Mouse (Mus musculus) kidney, postnatal 10 days (tissue): ENCODE measurements around the gene Rin1.
"Not testable (repeated sequence)": the region's sequence is repeated elsewhere in the genome, so short reads cannot be mapped to it uniquely, and the experiment has no call there.

Source experiments
- DNase-seq: peaks from one replicate; pipeline ENCODE4 v3.0.0; 2021; ENCODE audit warnings: mixed read lengths

Rin1 gene

DNA sequence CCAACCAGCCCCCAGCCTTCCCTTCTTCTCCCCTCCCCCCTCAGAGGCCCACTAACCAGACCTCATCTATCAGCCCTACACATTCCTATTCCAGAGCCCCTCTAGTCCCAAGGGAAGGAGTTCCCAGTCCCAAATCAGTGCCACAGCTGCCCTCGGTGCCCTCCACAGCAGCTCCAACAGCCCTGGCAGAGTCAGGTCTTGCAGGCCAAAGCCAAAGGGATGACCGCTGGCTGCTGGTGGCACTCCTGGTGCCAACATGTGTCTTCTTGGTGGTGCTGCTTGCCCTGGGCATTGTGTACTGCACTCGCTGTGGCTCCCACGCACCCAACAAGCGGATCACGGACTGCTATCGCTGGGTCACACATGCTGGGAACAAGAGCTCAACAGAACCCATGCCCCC lies 19.7 kb downstream of the Rin1 start:
- DNase-seq, result no peak

DNA sequence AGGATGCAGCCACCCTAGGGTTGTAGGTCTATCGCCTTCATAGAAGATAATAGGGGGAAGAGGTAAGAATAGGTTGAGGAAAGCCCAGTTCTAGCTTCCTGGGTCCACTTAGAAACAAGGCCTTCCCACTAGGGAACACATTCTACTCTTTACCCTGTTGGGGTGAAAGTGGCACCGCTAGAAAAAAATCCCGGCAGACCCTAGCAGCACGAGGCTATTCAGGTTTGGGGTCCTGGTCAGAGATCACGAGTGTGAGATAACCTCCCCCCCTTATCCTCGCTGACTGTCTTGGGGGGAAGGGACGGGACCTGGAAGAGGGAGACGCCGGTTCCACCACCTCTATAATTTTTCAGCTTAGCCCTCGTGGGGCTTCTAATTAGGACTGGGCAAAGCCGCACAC lies 20.8 kb downstream of the Rin1 start:
- no peak for DNase-seq

DNA sequence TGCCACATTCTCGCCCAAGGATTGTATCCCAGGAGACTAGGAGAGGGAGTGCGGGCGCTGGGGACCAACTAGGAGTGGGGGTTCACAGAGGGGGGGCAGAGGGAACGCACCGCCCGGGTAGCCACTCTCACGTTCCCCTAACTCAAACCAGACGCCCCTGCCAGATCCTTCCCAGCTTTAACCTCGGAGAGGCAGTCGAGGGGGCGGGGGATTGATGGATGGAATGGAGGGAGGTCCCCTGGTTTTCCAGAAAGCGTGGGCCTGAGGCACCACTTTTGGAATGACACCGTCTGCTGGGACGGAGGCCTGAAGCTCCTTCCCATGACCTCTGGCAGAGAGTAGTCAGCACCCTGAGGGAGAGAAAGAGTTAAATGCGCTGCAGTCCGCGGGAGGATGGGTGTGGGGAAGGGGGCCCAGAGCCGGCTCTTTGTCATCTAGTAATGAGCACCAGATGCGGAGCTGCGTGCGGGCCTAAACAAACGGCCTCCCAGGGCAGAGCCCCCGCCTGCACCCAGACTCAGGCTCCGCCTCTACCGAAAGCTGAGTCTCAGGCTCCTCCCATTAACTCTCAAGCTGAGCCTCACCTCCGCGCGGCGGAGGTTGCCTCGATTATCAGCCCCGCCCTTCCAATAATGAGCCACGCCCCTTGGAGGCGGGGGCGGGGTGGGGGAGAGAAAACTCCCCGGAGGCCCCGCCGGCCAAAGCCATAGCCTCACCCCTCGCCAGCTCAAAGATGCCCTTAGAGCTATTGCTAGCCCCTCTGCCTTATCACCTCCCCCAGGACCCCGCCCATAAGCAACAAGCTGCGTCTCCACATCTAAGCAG lies 21.5 kb downstream of the Rin1 start:
- peak; percentile 87 for DNase-seq

DNA sequence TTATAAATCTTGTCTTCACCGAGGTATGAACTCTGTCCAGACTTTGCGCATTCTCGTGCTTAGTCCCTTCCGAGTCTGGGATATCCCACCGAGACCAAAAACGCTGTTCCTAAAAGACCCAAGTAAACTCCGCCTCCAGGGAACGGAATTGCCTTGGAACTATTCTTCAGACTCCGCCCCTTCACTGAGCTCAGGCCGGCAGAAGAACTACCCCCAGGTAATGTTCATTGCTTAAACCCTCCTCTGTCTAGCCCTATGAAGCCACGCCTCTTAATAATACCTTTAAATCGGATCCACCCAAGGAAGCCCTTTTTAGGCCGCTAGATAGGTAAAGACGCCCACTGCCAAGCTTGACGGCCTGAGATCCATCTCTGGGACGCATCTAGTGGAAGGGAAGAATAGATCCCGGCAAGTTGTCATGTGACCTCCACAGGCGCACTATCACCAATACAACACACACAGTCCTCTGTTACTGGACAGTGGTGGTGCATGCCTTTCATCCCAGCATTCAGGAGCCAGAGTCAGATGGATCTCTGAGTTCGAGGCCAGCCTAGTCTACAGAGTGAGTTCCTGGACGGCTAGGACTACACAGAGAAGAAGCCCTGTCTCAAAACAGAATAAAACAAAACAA lies 22.2 kb downstream of the Rin1 start:
- DNase-seq, result peak; percentile 57

DNA sequence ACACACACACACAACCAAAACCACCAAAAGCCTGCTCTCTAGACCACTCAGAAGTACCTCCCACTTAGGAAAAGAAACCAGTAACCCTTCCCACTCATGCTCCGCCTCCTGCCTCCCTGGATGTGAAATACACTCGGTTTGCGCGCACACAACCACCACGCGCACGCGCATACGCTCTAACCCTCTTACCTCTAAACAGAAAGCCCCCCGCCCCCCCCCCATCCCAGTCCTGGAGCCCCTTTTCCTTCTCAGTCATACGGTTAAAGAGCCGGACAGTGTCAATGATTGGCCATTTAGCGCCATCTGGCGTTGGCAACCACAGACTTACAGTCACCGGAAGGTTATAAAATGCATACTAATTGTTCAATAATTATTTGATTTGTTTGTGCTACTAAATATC lies 22.7 kb downstream of the Rin1 start:
- DNase-seq, result peak; percentile 84

DNA sequence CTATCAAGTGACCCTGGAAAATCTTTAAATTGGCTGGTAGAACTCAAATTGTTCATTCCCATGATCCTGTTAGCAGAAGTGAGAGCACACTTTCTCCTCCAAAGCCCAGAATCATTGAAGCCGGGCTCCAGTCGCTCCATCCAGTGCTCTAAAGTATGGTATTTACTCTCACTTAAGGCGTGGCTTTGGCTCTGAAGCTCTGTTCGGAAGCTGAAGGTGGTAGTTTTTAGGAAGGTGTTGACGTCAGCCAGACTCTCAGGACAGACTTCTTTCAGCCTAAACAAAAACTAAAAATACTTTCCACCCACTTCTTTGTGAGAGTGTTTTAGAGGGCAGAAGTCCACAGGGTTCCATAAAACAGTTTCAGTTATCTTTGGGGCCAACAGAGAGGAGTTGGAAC lies 23.2 kb downstream of the Rin1 start:
- DNase-seq, result no peak

DNA sequence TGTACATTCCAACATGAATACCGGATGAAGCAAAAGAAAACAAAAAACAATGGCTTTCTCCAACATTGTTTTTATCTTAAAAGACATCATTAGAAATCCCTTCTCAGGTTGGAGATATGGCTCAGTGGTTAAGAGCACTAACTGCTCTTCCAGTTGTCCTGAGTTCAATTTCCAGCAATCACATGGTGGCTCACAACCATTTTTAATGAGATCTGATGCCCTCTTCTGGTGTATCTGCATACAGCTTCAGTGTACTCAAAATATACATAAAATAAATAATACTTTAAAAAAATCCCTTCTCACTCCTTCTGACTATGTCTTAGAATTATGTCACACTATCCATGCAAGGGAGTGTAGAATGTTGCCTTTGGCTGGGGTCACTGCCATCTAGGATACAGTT lies 29.0 kb downstream of the Rin1 start:
- no peak for DNase-seq

DNA sequence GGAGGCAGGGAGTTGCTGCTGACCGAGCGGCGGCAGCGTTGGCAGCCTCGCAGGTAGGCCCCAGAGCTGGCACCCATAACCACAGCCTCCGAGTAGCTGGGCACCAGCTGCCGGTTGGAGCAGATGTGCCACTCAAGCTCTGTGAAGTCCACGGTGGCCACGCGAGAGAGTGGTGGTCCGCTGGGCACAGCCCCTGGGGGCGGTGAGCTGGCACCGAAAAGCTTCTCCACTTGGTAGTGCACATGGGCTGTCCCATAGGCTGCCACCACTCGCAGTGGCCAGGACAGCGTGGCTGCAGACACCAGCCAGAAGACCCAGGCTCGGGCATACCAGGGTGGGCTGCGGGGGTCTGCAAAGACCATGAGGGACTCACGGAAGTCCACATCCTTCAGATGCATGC lies 31.7 kb downstream of the Rin1 start:
- DNase-seq, result no peak

DNA sequence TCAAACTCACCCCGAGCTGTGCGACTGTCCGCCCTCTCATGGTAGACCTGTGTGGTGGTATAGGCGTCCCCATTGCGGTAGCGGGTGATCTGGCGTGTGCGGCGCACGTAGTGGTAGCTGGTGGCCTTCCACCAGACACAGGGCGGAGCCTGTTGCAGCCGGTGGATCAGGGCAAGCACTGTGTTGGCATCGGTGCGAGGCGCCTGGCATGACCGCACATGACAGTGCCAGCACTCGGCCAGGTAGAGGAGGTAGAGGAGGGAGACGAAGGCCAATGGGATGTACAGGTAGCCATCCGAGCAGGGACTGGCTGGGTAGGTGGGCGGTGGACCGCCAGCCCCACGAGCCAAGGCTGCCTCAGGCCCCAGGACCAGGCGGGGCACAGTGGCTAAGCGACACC lies 32.3 kb downstream of the Rin1 start:
- DNase-seq, result no peak

DNA sequence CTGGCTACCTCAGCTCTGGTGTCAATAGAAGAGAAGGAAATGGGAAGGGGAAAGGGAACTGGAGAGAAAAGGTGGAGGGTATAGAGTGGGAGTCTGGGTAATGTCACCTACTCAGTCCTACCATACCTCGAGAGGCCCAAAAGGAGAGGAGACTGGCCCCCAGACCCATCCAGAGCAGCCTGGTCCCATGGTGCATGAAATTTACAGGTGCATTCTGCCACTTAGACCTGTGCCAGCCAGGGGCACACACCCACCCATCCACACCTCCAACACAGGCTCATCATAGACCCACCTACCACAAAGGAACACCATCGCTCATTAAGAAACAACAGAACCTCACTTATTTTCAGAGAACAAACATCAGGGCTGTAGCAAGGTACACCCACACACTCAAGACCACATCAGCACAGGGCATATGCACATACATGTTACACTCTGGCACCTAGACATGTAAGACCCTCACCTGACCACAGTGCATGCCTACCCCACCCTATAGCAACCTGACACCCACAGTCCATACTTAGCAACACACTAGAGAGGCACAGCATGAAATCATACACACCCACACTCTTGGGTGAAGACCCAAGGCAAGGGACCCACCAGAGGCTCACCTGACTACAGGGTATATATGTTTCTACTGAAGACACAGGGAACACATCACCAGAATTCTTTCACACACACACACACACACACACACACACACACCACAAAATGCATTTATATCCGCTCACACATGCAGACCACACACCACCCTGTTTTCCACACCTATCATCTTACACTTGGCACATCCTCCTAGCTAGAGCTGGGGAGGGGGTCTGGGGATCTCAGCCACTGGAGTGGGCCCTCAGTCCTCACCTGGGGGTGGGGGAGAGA lies 33.9 kb downstream of the Rin1 start:
- no peak for DNase-seq

DNA sequence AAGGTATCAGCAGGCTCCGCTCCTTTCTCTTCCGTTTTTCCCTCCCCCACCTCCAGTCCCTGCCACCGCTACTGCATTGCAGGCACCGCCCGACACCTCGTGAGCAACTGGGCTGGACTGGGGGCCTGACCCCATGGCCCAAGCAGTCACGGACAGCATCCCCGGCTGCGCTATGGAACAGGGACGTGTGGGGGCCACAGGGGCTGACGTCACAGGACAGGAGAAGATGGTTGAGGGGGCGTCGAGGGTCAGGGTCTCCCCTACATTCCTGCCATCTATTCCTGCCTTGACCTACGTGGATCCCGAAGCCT lies 34.5 kb downstream of the Rin1 start:
- DNase-seq, result no peak

DNA sequence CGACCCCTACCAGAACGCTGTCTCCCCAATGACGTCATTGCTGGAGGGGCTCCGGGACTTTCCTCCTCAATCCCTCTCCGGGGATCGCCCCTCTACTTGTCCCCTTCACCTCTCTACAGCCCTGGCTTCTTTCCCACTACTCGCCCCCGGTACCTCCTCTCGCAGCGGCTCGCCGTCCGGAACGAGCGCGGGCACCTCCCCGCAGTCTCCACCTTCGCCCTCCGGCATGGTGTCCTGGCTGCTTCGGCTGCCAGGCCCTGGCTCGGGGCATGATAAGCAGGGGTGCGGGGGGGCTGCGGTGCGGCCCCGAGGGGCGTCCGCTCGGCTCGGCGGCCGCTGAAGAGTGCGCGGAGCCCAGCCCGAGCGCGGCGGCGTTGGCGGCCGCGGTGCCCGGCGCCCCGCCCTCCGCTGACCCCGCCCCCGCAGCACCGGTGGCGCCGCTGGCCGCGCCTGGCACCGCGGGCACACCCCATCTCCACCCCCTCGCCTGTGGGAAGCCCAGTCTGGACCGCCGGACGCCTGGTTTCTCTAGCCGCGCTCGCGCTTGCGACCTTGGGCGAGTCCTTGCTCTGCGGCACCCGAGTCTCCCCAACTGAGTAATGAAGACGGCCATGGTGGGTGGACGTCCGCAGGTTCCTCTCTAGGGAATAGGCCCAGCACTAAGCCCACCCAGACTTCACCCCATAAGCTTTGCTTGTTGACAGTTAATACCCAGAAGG lies 35.0 kb downstream of the Rin1 start, which contains the start of gene Tmem151a:
Tmem151a (minus strand) TSS at position 387 of the 719 bp plus-strand sequence.
- DNase-seq, result peak; percentile 60

DNA sequence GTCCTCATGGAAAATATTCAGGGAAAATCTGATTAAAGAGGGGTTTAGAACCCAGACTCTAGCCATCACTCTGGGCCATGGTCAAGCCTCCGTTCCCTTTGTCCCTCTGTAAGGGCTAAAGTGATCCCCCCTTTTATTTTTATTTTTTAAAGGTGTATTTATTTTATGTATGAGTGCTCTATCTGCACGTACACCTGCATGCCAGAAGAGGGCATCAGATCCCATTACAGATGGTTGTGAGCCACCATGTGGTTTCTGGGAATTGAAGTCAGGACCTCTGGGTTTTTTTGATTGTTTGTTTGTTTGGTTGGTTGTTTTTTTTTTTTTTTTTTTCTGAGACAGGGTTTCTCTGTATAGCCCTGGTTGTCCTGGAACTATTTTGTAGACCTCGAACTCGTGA lies 36.3 kb downstream of the Rin1 start:
- not testable (repeated sequence) for DNase-seq

DNA sequence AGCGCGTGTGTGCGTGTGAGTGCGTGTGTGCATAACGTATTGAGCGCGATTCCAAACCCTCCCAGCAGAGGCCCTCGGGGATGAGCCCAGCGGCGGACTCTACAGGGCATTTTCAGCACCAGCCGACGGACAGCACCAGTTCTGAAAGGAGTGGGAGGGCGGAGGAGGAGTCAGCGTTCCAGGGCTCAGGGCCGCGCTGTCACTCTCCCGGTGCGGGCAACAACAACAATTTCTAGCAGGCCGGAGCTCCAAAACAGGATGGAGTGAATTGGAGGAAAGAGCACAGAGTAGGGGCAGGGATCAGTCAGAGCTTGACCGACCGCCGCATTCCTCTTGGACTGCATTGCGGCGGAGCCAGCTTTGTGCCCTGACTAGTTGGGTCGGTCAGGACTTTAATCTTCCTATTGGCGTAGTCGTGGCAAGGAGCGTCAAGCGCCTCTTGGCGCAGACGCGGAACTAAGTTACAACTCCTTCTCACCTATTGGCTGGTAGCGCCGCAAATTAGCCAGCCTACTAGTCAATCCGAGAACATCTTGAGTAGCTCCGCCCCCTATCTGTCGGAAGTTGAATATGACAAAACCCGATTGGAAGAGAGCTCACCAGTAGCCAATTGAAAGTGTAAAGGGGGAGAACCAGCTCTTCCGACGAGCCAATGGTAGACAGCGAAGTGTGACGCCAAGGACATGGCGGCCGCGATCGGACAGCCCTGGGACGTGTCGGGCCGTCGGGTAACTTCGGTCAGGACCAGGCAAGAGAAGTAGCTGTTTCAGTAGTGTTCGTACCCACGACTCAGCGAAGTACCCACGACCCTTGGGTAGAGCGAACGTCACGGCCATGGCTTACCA lies 37.8 kb downstream of the Rin1 start, which contains the start of gene Yif1a:
Yif1a (plus strand) TSS at position 655 of the 845 bp plus-strand sequence.
- peak; percentile 97 for DNase-seq

DNA sequence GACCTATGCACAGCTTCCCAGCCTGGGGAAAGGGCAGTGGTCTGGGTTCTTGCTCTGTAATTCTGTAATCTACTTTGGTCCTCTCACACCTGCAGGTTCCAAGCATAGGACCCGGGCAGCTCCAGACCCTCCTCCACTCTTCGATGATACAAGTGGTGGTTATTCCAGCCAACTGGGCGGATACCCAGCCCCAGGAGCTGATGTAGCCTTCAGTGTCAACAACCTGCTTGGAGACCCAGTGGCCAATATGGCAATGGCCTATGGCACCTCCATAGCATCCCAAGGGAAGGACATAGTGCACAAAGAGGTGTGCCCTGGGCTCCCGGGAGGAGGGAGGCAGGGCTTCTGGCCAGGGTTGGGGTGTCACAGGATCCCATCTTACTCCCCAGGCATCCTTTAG lies 39.0 kb downstream of the Rin1 start:
- peak; percentile 7 for DNase-seq

DNA sequence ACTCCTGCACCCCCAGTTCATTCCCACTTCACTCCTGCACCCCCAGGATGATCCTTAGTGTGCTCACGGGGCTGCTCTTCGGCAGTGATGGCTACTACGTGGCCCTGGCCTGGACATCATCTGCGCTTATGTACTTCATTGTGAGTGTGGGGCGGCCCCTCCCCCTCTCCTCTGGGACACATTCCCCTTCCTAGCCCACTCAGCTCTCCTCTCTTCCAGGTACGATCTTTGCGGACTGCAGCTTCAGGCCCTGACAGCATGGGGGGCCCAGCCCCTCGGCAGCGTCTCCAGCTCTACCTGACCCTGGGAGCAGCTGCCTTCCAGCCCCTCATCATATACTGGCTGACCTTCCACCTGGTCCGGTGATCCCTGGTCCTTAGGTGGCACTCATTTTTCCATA lies 41.8 kb downstream of the Rin1 start:
- peak; percentile 14 for DNase-seq

DNA sequence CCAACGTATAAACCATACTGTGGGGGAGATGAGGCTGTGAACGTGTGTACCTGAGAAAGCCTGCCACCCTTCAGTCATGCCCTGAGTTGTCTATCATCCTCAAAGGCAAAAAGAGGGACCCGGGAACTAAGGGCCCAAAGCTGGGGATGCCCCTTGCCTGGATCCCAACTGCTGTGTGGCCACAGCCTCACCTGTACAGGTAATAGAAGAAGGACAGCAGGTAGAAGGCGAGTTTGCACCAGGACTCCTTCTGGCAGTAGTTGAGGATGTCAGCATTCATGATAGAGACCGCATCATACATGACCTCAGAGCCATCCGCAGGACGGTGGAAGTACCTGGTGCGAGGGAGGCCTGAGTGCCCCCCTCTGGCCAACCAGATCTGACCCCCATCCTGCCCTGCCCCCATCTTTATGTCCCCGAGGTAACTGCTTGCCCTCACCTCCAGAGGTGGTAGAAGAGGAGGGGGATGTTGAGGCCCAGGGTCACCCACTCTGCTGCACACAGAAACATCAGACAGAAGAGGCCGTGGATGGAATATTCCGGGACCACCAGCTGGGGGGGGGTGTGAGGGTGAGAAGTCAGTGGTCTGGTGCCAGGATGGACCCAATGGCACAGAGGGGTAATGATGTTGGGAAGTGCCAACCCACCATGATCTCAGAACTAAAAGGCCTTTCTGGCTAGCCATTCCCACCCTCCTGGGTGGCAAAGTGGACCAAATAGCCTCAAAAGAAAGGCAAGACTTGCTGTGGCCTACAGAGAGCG lies 43.4 kb downstream of the Rin1 start:
- peak; percentile 27 for DNase-seq

DNA sequence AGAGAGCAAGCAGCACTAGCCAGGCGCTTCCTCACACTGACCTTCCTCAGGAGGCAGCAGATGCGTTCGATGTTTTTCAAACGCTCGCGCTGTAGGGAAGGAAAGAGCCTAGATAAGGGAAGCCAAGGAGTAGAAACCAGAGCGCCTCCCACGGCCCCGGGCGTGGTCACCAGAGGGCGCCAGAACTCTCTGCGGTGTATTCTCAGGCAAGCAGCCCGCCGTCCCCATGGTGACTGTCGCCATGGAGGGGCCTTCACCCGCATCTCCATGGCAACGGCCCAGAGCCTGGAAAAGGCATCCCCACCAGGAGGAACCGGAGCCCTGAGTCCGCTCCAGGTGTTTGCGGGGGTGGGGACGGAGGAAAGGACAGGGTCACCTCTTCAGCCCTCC lies 44.0 kb downstream of the Rin1 start:
- DNase-seq, result peak; percentile 97

DNA sequence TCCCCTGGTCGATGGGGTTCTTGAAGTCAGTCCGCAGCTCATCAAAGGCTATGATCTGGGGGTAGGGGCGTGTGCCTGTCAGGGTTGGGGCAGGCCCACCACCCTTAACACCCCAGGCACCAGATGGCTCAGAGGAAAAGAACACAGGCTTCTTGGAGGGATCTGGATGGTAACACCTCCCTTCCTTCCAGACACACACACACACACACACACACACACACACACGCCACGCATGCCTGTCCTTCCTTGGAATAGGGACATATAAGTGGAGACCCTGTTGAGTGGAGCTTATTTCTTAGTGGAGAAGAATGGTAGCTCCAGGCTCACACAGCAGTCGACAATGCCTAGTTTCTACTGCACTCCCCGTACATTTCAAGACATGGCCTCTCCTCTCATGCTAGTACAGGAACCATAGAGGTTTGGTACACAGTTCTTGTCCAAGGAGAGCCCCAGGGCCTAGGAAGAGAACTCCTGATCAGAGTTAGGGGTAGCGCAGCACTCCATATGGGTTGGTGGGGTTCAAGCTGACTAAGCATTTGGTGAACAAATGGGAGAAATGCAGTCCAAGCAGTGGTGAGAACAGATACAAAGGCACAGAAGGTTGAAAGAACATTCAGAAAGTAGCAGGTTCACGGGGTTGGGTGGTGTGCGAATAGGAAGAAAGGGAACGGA lies 44.6 kb downstream of the Rin1 start:
- no peak for DNase-seq

DNA sequence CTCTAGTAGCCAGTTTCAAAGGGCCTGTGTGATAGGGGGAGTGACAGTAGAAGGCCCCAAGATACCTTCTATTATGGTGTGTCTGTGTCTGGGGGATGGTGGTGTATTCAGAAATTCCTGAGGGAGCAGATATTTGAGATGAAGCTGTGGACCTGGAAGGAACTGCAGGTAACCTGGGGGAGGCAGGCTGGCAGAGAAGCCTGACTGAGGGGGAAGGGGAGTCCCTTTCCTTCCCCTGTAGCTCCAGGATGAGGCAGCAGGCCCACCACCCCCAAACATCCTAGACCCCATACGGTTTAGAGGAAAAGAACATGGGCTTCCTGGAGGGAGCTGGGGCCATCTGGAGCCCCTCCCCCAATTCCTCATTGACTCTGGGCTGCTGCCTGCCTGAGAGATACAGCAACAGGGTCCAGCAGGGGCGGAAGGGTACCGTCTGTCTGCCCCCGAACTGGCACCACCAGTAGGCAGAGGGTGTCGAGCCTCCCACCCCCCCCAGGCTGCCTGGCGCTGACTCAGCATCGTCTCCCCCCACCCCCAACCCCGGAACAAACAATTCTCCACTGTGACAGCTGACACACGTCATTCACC lies 45.7 kb downstream of the Rin1 start:
- DNase-seq, result peak; percentile 21
